Mouse (Mus musculus) telencephalon, adult 2 months (tissue): ENCODE measurements around the gene Tlcd1.
"Not testable (repeated sequence)": the region's sequence is repeated elsewhere in the genome, so short reads cannot be mapped to it uniquely, and the experiment has no call there.

ENCODE experiments used
- DNase-seq: peaks from one replicate; pipeline ENCODE4 v3.0.0-alpha.2; 2011; ENCODE audit warnings: low read depth, low spot score

Gene Tlcd1

DNA sequence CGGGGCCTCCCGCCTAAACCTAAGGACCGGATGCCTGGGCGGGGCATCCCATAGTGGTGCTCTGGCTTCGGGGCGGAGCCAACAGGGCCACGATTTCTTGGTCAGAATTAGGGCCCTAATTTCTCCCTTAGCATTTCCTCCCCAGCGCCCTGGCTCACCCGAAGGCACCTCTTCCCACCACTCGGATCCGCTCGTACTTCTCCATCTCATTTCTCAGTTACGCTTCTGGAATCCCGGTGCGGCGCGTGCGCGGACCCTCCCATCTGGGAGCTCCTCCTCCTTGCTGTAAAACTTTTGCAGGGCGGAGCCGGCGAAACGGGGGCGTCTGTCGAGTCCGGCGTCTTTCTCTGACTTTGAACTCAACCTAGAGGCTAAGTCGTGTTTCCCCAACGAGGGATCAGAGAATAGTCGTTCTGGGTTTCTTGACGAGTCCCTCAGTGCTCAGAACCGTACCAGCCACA lies at the start of gene Tlcd1, which contains the start of gene Nek8:
TSS of gene Tlcd1 (plus strand) at position 310 of the 461 bp plus-strand sequence.
TSS of gene Nek8 (minus strand) at position 274 of the 461 bp plus-strand sequence.
- DNase-seq: no peak

DNA sequence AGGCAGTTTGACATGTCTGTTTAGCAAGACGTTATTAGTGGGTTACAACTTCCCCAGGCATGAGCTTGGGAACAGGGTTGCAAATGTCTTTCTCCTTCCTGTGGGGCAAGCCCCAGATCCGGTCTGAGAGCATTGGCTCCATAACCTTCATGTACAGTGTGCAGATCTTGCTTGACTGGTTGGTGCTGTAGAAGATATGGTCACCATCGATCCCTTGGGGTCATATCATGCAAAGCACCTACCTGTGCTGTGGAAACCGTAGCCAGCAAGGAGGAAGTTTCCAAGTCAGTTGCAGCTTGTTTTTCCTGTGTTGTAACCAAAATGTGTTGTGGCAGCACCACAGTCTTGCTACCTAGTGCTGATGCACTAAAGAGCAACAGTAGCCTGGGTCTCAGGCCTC lies 49.8 kb upstream of the Tlcd1 start:
- DNase-seq: no peak

DNA sequence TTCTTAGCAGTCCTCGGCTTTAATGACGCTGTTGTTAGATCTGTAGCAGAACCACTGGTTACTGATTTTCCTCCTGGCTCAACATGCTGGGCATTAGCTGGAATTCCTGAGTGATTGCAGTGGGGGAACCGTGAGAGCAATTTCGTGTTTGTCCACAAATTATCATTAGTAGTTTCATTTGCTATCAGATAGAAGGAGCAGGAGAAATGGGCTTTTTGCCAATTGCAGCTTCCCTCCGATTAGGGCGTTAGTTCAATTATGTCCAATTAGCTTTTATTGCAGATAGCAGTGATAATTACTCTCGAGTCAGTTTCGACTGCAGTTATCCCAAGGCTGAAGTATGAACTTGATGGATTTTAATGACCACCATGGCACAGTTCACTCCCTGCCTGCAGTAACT lies 47.1 kb upstream of the Tlcd1 start:
- DNase-seq: no peak

DNA sequence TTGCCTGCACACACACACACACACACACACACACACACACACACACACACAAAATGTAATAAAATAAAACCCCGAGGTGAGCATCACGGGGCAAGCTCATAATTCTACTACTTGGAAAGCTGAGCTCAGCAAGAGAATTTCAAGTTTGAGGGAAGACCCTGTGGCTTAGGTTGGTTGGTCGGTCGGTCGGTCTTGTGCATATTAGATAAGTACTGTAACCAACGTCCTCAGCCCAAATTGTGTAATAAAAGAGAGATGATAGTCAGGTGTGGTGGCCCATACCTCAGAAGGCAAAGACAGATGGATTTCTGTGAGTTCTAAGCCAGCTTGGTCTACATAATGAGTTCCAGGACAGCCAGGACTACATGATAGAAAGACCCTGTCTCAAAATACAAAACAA lies 42.6 kb upstream of the Tlcd1 start:
- DNase-seq: no peak

DNA sequence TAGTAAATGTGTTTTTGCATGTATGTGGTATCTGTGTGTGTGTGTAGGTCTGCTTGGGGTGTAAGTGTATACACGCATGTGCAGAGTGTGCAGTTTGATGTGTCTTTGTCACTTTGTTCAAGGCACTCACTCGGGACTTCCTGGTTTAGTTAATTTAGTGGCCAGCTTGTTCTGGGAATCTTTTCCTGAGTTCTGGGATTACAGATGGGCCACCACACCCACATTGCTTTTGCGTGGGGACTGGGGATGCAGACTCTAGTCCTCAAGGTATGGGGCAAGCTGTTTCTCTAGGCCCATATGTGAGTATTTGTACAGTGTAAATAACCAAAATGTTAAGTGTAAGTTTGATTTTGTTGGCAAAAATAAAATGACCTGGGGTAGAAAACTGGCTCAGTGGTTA lies 42.2 kb upstream of the Tlcd1 start:
- DNase-seq: no peak

DNA sequence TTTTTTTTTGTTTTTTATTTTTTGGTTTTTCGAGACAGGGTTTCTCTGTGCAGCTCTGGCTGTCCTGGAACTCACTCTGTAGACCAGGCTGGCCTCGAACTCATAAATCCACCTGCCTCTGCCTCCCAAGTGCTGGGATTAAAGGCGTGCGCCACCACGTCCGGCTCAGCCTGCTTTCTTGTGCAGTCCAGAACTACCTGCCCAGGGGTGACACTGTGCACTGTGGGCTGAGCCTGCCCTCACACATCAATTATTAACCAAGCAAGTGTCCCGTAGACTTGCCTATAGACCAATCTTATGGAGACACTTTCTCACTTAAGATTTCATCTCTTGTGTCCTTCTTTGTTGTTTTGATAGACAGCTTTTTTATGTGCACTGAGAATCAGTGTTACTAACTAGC lies 41.2 kb upstream of the Tlcd1 start:
- DNase-seq: not testable (repeated sequence)

DNA sequence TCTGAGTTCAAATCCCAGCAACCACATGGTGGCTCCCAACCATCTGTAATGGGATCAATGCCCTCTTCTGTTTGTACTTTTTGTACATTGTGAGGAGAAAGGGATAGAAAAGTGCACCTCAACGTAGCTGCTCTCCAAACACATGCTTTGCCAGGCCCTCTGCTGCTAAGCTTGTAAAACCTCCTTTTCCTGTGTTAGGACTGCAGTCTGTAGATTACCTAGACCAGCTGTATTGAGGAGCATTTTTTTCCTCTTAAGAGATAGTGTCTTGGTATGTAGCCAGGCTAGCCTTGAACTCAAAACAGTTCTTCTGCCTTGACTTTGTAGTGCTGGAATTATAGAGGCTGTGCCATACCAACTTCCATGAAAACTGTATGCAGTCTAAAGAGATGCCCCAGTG lies 40.4 kb upstream of the Tlcd1 start:
- no peak for DNase-seq

DNA sequence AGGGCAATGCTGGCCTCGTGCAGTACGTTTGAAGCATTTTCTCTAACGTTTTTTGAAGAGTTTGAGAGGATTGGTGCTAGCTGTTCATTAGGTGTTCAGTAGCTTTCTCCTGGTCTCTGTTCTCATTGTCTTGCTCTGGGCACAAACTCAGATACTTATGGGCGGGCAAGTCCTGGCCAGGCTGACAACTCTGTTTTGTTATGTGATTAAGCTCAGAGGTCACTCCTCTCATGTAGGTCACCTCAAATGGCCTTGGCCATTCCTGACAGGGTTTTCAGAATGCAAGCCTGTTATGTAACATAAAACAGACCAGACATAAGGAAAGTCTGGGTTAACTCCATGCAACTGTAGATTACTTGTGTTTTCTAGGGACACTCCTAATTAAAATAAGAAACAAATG lies 38.9 kb upstream of the Tlcd1 start:
- no peak for DNase-seq

DNA sequence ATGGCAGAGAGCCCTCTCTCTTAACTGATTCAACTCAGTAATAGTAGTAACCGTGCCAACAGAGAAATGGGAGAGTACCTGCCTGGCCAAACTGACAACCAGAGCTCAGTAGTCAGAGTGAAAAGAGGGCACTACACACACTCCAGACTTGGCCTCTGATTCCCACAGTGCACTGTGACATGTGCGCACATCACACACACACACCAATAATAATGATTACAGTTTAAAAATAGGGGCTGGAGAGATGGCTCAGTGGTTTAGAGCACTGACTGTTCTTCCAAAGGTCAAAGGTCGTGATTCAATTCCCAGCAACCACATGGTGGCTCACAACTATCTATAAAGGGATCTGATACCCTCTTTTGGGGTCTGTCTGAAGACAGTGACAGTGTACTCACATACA lies 38.5 kb upstream of the Tlcd1 start:
- no peak for DNase-seq

DNA sequence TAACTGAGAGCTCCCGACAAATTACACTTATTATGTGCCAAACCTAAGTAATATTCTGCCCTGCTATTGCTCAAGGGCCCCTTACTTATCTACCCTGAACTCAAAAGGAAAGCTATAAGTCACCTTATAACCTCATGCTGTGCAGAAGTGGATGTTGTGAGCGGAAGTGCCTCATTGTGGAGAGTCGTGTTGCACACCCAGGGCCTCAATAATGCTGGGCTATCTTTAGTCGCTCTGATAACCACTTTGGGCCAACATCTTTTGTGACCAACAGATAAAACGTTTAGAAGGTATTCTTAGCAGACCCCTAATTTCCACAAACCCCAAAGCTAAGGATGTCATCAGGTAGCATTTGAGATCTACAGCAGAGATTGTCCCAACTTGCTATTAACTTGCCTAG lies 35.8 kb upstream of the Tlcd1 start:
- DNase-seq: no peak

DNA sequence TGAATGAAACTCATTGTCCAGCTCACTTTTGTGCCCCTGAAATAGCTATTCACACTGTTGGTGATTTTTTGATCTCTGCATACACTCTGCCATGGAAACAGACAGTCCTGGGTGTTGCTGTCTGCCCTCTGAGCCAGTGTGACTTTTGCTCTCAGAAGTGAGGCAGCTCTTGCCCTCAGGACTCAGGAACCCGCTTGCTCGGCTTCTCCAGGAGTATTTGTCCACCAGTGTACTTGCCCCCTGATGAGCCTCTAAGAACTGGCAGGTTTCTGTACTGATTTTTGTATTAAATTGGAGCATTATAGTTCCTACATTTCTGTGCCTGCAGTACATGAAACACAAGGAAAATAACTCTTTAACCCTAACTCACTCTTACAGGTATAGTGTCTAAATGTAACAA lies 33.0 kb upstream of the Tlcd1 start:
- DNase-seq: no peak

DNA sequence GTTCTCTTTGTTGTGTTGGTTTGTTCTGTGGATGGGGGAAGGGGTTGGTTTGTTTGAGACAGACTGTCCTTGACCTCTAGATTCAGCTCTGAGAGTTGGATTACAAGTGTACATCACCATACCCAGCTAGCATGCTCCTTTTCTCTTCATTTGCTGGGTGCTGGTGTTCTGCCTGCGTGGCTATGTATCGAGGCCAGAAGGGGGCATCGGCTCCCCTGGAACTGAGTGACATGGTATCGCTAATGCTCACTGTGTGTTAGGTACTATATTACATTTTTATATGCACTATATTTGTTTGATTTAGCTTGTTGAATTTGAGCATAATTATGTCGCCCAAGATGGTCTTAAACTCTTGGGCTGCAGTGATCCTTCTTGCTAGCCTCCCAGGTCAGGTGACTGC lies 30.3 kb upstream of the Tlcd1 start:
- DNase-seq: no peak

DNA sequence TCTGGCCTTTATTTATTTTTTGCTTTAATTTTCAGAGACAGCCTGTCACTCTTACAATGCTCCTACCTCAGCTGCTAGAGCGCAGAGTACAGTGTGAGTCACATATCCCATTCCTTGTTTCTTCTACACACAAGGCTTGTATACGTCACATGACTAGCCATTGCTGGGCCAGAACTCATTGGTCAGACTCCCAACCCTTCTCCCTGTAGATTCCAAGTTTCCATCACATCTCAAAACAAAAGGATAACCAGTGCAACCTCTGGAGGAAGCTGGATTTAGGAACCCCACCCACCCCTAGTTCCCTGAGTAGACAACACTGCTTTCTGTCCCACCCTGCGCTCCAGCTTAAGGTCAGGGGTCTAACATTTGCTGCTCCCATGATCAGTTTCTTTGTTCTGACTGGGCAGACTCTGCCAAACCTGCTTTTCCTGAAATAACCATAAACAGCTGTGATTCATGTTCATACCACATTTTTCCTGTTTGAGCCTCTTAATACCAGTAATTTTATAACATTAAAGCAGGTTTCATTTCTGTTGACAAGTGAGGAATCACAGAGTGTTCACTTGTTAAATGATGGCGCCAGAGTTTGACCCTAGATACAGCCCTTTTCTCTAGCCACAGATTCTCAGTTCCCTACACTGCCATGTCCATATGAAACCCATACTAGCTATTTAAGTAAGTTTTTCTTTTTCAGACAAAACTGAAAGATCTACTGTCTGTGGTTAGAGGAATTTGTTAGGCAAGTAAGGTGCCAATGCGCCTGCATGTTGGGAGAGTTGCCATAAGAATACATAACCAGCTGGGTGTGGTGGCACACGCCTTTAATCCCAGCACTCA lies 29.6 kb upstream of the Tlcd1 start:
- DNase-seq: no peak

DNA sequence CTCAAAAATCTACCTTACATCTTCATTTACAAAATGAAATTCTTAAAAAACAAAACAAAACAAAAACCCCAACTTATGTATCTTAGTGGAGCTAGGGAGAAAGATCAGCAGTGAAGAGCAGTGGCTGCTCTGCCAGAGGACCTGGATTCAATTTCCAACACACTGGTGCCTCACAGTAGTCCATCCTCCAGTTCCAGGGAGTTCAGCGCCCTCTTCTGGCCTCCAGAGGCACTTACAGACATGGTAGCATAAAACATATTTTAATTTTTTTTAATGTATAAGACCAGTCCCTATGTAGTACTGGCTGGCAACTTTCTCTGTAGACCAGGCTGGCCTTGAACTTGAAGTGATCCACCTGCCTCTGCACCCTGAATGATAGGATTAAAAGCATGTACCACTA lies 25.4 kb upstream of the Tlcd1 start:
- no peak for DNase-seq

DNA sequence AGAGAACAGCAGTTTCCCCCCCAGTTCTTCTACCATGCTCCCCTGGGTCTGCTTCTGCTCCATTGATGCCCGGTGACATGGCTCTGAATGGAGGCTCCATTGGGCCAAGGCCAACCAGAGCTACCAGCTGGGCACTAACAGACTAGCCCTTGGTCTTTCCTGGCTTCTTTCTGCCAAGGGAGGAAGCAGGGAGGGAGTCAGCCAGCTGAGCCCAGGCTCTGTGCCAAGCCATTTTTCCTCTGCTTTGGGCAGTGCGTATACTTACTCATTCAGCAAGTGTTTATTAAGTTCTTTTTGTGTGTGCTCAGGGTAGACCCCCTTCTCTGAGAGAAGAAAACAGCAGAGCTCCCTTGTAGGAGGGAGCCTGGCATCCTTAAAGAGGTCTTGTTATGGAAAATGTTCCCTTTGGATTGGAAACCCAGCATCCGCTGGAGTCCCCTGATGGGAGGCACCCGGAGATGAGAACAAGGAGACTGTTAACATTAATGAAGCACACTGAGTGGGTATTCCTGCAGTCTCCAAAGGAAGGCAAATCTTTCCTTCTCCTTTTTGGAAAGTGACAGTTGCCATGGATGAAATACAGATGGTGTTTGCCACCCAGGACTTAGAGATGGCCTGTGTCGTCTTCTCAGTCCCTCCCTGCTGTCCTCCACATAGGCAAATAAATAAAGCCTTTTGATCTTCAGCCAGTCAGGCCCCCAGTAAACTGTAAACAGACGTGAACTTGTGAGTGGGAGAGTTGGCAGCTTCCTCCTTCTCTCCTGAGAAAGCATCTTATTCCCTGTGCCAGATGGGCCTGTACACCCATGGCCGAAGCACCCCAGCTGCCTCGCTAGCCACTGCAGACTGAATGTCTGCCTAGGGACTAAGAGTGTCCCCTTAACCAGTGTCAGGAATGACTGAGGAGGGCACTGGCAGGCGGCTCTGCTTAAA lies 23.9 kb upstream of the Tlcd1 start:
- DNase-seq: peak; percentile 60

DNA sequence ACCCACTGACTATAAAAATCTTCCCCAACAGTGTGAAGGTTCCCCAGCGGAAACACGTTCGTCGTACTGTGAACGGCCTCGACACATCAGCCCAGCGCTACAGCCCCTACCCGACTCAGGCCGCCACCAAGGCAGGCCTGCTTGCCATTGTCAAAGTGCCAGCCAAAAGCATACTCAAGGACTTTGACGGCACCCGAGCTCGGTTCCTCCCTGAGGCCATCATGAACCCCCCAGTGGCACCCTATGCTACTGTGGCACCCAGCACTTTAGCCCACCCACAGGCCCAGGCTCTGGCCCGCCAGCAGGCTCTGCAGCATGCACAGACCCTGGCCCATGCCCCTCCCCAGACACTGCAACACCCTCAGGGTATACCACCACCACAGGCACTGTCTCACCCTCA lies 22.7 kb upstream of the Tlcd1 start:
- no peak for DNase-seq

DNA sequence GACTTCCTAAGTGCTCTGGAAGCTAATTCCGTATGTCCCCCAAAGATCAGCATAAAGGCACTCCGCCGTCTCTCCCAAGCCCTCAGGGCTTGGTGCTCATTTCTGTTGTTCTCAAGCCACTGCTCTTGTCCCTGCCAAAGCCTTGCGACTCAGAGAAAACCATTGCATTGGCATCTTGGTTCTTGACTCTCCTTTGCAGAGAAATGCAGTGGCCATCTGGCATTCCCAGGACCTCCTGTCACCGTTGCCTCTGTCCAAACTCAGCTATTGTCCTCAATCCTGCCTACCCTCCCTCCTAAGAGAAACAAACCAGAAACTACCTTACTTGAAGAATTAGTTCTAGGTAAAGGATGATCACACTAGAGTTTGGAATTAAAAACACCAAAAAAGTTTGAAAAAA lies 20.8 kb upstream of the Tlcd1 start:
- no peak for DNase-seq

DNA sequence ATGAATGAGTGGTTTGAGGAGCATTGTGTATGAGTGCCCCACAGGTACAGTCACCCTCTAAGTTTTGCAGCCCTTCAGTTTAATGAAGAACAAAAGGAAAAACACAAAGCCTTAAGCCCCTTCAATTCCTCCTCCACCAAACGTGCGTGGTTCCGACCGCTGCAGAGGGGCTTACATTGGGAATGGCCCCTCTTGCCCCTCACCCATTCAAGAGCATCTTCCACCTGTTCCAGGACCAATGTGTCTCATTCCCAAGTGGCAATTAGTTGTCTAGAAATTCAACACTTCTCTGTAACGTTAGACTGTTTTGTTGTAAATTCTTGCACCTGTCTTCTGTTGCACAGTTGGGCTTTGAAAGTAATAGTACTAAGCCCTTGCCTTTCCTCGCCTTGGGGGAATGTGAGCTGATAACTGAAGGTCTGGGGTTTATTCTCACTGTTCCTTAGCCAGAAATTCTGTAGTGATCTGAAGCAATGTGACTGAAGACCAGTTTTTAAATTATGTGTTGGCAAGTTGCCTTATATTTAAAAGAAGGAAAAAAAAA lies 20.3 kb upstream of the Tlcd1 start:
- no peak for DNase-seq

DNA sequence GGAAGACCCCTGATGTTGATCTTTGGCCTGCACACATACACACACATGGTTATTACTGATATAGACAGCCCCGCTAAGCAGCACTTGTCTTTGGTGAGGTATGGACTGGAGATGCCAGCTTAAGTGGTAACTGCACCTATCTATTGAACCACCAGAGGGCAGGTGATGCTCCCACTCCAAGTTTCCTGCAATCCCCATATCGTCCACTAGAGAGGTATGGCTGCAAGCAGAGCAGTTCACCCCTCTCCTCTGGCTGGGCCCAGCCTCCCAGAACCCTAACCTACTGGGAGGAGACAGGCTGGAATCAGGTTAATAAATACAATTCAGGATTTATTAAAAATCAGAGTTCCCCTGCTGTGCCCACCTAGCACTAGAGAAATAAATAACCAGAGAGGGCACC lies 17.4 kb upstream of the Tlcd1 start:
- peak; percentile 81 for DNase-seq

DNA sequence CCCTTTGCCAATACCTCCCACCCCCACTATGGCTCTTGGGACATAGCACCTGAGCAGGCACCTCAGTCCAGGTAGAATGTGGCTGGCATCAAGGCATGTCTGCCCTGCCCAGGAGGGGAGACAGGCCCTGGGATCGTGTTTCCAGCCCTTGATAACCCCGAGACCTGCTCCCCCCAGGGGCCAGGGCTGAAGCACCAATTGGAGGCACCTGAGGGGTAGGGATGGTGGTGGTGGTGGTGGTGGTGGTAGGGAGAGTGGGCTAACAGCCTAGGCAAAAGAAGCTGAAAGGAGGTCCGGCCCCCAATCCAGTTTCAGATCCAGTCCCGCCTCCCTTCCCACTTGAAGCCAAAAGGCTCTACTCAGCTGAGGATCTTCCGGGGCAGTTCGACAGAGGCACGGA lies 17.0 kb upstream of the Tlcd1 start:
- no peak for DNase-seq

DNA sequence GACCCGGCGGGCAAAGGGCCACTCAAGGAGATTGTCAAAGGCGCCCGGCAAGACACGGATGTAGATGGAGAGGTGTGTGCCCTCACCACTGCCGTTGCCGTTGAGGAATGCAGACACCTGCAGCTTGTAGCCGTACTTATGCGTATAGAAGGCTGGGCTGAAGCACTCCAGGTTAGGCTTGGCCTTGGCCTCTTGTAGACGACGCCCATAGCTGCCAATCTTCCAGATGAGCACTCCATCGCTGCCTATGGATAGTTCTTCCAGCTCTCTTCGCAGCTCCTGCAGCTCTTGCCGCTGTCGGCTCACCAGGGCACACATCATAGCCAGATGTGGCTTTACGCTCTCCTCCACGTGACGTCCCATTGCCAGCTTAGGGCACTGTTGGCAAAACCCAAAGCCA lies 16.3 kb upstream of the Tlcd1 start:
- no peak for DNase-seq

DNA sequence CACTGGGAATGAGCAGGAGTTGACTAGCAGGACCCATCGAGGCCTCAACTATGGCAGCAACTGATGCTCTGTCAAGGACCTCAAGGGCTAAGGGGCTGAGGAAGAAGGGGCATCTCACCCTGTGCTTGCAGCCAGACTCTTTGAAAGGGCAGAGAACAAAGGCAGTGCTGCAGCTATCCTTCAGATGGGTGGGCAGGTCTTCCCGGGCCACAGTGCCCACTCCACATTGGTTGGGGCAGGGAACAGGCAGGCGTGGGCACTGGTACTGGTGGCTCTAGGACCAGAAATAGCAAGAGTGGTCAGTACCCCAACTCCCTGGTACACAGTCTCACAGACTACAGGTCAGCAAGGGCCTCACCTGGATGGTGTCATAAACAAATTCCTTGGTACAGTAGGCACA lies 15.8 kb upstream of the Tlcd1 start:
- no peak for DNase-seq
